25 mouse cellular contexts compared by ENCODE assay signal in the genomic region with DNA sequence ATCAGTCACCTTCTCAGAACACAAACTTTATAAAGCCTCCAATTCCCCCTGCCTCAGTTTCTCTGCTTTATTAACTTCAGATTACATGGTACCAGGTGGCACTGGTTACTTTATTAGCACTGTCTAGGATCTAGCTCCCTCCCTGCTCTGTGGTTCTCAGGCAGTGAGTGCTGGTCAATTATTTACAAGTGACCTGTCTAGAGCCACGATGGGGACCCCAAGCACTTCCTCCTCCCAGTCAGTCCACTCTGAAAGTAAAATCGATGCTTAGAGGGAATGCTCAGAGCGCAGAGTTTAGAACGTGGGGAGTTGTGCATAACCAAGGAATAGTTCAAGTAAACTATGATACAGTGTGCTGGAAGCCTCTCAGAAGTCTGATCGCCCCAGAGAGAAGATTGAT. TPM values are rescaled to one million over a fixed set of nuclear protein-coding genes. Genes with fewer than 3 reads are reported as not detected.
A peak's percentile ranks its signal among the peaks of the same experiment; 100 is the strongest.
DNase-seq lines count a peak whose midpoint lies in the region; ATAC-seq lines count a peak whose summit lies in the region.
"Had no signal": no experiment of that assay in that cellular context is flagged by ENCODE, and none has a peak within 500 bp of the region (broad histone marks: within the 10 kb centered on the region; RNA-seq: fewer than 3 reads in every experiment).

No protein-coding gene starts in this region.

- H3K27me3 ChIP-seq in intestine, embryonic 15.5 days (replicated peaks): no peaks in the 10 kb centered on the region
- no peaks in the 10 kb centered on the region for H3K27me3 ChIP-seq in intestine, embryonic 16.5 days (replicated peaks; ENCODE audit: control insufficient read depth, insufficient read depth, low read length)
- H3K27me3 ChIP-seq in liver, embryonic 11.5 days (replicated peaks; ENCODE audit: control insufficient read depth, insufficient read depth, low read length): no peaks in the 10 kb centered on the region
- H3K27me3 ChIP-seq in liver, embryonic 15.5 days: no peaks in the 10 kb centered on the region
- H3K27me3 ChIP-seq: forebrain, embryonic 13.5 days; heart, embryonic 12.5 days; heart, embryonic 15.5 days; hindbrain, embryonic 13.5 days had no signal

- H3K27ac ChIP-seq in intestine, embryonic 15.5 days: no peak overlapping the region
- H3K27ac ChIP-seq in intestine, embryonic 16.5 days (ENCODE audit: low read length): no peak overlapping the region
- no peak overlapping the region for H3K27ac ChIP-seq in liver, embryonic 11.5 days (ENCODE audit: low read depth, low read length)
- no peak overlapping the region for H3K27ac ChIP-seq in liver, embryonic 15.5 days (replicated peaks)
- H3K27ac ChIP-seq: forebrain, embryonic 10.5 days; forebrain, embryonic 13.5 days; heart, embryonic 15.5 days; hindbrain, embryonic 10.5 days; hindbrain, embryonic 13.5 days had no signal

- no peak for DNase-seq in liver, embryonic 11.5 days (ENCODE audit: low spot score)
- no peak for DNase-seq in liver
- DNase-seq in left cerebral cortex, adult 8-10 months (ENCODE audit: low spot score in 2 of 2): no peak
- DNase-seq in retina, embryonic 14.5 days (ENCODE audit: low spot score): no peak
- DNase-seq: adrenal gland, adult 8-10 months; adrenal gland, postnatal 25 days; cerebellum, adult 11-12 months; cerebellum, adult 8-10 months; cerebellum, postnatal 10 days; cerebellum, postnatal 36 days; gastrocnemius, postnatal 25 days; heart, adult 18-20 months; heart, postnatal 10 days; heart, postnatal 36 days had no signal

- H3K36me3 ChIP-seq in intestine, embryonic 15.5 days: no peaks in the 10 kb centered on the region
- H3K36me3 ChIP-seq in intestine, embryonic 16.5 days (ENCODE audit: control insufficient read depth, insufficient read depth, low read length): no peaks in the 10 kb centered on the region
- H3K36me3 ChIP-seq in liver, embryonic 11.5 days (ENCODE audit: control insufficient read depth, insufficient read depth, low read length): no peaks in the 10 kb centered on the region
- H3K36me3 ChIP-seq in liver, embryonic 15.5 days (replicated peaks): no peaks in the 10 kb centered on the region
- H3K36me3 ChIP-seq: forebrain, embryonic 10.5 days; heart, embryonic 12.5 days; heart, embryonic 15.5 days; hindbrain, embryonic 10.5 days; hindbrain, embryonic 13.5 days had no signal

- no peaks in the 10 kb centered on the region for H3K4me1 ChIP-seq in intestine, embryonic 15.5 days (replicated peaks)
- H3K4me1 ChIP-seq in intestine, embryonic 16.5 days (ENCODE audit: control insufficient read depth, insufficient read depth, low read length): no peaks in the 10 kb centered on the region
- H3K4me1 ChIP-seq in liver, embryonic 11.5 days (replicated peaks; ENCODE audit: control insufficient read depth, insufficient read depth, low read length): no peaks in the 10 kb centered on the region
- 0 out of 2 replicates have a peak, but pooled peaks cover 3% of the 10 kb centered on the region for H3K4me1 ChIP-seq in liver, embryonic 15.5 days (replicated peaks)
- H3K4me1 ChIP-seq: forebrain, embryonic 13.5 days; heart, embryonic 12.5 days; heart, embryonic 15.5 days; hindbrain, embryonic 10.5 days; hindbrain, embryonic 13.5 days had no signal

- peak; percentile 53; the same call in 1 of the 2 replicates for ATAC-seq in intestine, embryonic 15.5 days
- no peak for ATAC-seq in intestine, embryonic 16.5 days
- peak; percentile 51; the same call in 1 of the 2 replicates for ATAC-seq in liver, embryonic 11.5 days (replicated peaks; ENCODE audit: low FRiP score)
- ATAC-seq in liver, embryonic 15.5 days (ENCODE audit: insufficient read depth): no peak
- ATAC-seq: activated CD4-positive, CD25-positive, alpha-beta regulatory T cell, adult 4 months; forebrain, embryonic 13.5 days; forebrain, embryonic 16.5 days had no signal

- H3K4me2 ChIP-seq in intestine, embryonic 15.5 days (replicated peaks): no peak overlapping the region
- no peak overlapping the region for H3K4me2 ChIP-seq in intestine, embryonic 16.5 days (ENCODE audit: low read depth, low read length)
- no peak overlapping the region for H3K4me2 ChIP-seq in liver, embryonic 11.5 days
- 0 out of 2 replicates have a peak overlapping the region, but pooled peaks have one; percentile 9 for H3K4me2 ChIP-seq in liver, embryonic 15.5 days
- H3K4me2 ChIP-seq: forebrain, embryonic 13.5 days; heart, embryonic 12.5 days; heart, embryonic 15.5 days; hindbrain, embryonic 13.5 days had no signal

- H3K9ac ChIP-seq in intestine, embryonic 15.5 days: no peak overlapping the region
- no peak overlapping the region for H3K9ac ChIP-seq in intestine, embryonic 16.5 days (ENCODE audit: low read depth, low read length)
- H3K9ac ChIP-seq in liver, embryonic 11.5 days (ENCODE audit: low read depth, low read length): no peak overlapping the region
- no peak overlapping the region for H3K9ac ChIP-seq in liver, embryonic 15.5 days
- H3K9ac ChIP-seq: forebrain, embryonic 13.5 days; heart, embryonic 12.5 days; heart, embryonic 15.5 days; hindbrain, embryonic 13.5 days had no signal

- H3K9me3 ChIP-seq in intestine, embryonic 15.5 days: no peaks in the 10 kb centered on the region
- no peaks in the 10 kb centered on the region for H3K9me3 ChIP-seq in intestine, embryonic 16.5 days (ENCODE audit: control insufficient read depth, low read length)
- no peaks in the 10 kb centered on the region for H3K9me3 ChIP-seq in liver, embryonic 11.5 days (ENCODE audit: control insufficient read depth, low read length)
- no peaks in the 10 kb centered on the region for H3K9me3 ChIP-seq in liver, embryonic 15.5 days (replicated peaks)
- H3K9me3 ChIP-seq: forebrain, embryonic 10.5 days; forebrain, embryonic 13.5 days; heart, embryonic 12.5 days; heart, embryonic 15.5 days; hindbrain, embryonic 10.5 days; hindbrain, embryonic 13.5 days had no signal

- WGBS in intestine, embryonic 15.5 days: 52% methylated on average over 5 of the region's 5 CpGs
- 54% methylated on average over 5 of the region's 5 CpGs for WGBS in intestine, embryonic 16.5 days
- 54% methylated on average over 5 of the region's 5 CpGs for WGBS in liver, embryonic 11.5 days
- WGBS in liver, embryonic 15.5 days (ENCODE audit: insufficient replicate concordance): 50% methylated on average over 5 of the region's 5 CpGs

- no peak overlapping the region for H3K4me3 ChIP-seq in intestine, embryonic 15.5 days (replicated peaks)
- no peak overlapping the region for H3K4me3 ChIP-seq in intestine, embryonic 16.5 days (ENCODE audit: low read length)
- H3K4me3 ChIP-seq in liver, embryonic 11.5 days (ENCODE audit: low read depth, low read length): no peak overlapping the region
- H3K4me3 ChIP-seq in liver, embryonic 15.5 days (replicated peaks): no peak overlapping the region
- H3K4me3 ChIP-seq: forebrain, embryonic 10.5 days; forebrain, embryonic 13.5 days; heart, embryonic 12.5 days; heart, embryonic 15.5 days; hindbrain, embryonic 10.5 days; hindbrain, embryonic 13.5 days had no signal

RNA-seq across cellular contexts. Expression of gene Mthfd1l, which starts 58.8 kb away (rescaled TPM):
- 20.2 and 21.7 TPM in 2 replicates for polyA plus RNA-seq in intestine, embryonic 15.5 days (2015; fragmentation: Nextera tagmentation; extraction: Ambion mirVana)
- 17.6 and 18.4 TPM in 2 replicates for polyA plus RNA-seq in intestine, embryonic 16.5 days (2015; fragmentation: Nextera tagmentation; extraction: Ambion mirVana)
- polyA plus RNA-seq in liver, embryonic 11.5 days (2014; fragmentation: Nextera tagmentation; extraction: Ambion mirVana): 50.9 and 55.8 TPM in 2 replicates
- 18.9 and 20.1 TPM in 2 replicates for polyA plus RNA-seq in liver, embryonic 15.5 days (2015; fragmentation: Nextera tagmentation; extraction: Ambion mirVana)
- 10 to 100 TPM; 10.7 to 14.4 (median 12.5) TPM for total RNA-seq in left cerebral cortex, adult 8-10 months (2022)

Comparison
In these comparisons a context has a peak if more than half of its experiments do, and no peak if none do; other contexts are left out.
1. ATAC-seq: peak in intestine, embryonic 15.5 days (single experiment) and liver, embryonic 11.5 days (single experiment); none in intestine, embryonic 16.5 days (single experiment) and liver, embryonic 15.5 days (single experiment).